Mouse (Mus musculus) hindbrain, embryonic 16.5 days (tissue): Measurements from ENCODE around the gene Arid5b. TPM values are rescaled to one million over a fixed set of nuclear protein-coding genes. Genes with fewer than 3 reads are reported as not detected.

Experiments
- ATAC-seq: fragments of 200-750 bp; cut with Nextera tagmentation; 2 replicates; pipeline ENCODE4 v1.8.0; 2017; ENCODE audit warnings: moderate TSS enrichment, moderate library complexity
- H3K27ac ChIP-seq: fragments of 300-500 bp; sonication (generic); 2 replicates; pipeline ENCODE4 v1.5.1; 2014; ENCODE audit warnings: low read depth, mild to moderate bottlenecking, control low read depth, low read length, moderate library complexity
- H3K27me3 ChIP-seq: fragments of 300-500 bp; sonication (generic); replicated peaks from 2 replicates; pipeline ENCODE4 v1.6.1; 2014; ENCODE audit warnings: low read length; ENCODE audit not compliant: control insufficient read depth, insufficient read depth
- H3K36me3 ChIP-seq: fragments of 300-500 bp; sonication (generic); 2 replicates; pipeline ENCODE4 v1.6.1; 2014; ENCODE audit warnings: mild to moderate bottlenecking, low read length, moderate library complexity, mixed read lengths; ENCODE audit not compliant: control insufficient read depth, insufficient read depth
- H3K4me1 ChIP-seq: fragments of 300-500 bp; sonication (generic); 2 replicates; pipeline ENCODE4 v1.6.1; 2014; ENCODE audit warnings: low read depth, low read length; ENCODE audit not compliant: control insufficient read depth, insufficient read depth
- H3K4me2 ChIP-seq: fragments of 300-500 bp; sonication (generic); 2 replicates; pipeline ENCODE4 v1.6.1; 2014; ENCODE audit warnings: mild to moderate bottlenecking, low read length, control low read depth, moderate library complexity
- H3K4me3 ChIP-seq: fragments of 300-500 bp; sonication (generic); 2 replicates; pipeline ENCODE4 v1.5.1; 2014; ENCODE audit warnings: mild to moderate bottlenecking, low read length, control low read depth, moderate library complexity
- H3K9ac ChIP-seq: fragments of 300-500 bp; sonication (generic); 2 replicates; pipeline ENCODE4 v1.6.1; 2014; ENCODE audit warnings: low read depth, mild to moderate bottlenecking, control low read depth, low read length, moderate library complexity
- H3K9me3 ChIP-seq: fragments of 300-500 bp; sonication (generic); 2 replicates; pipeline ENCODE4 v1.6.1; 2014; ENCODE audit warnings: mild to moderate bottlenecking, low read length, moderate library complexity; ENCODE audit not compliant: control insufficient read depth
- WGBS: fragments of 180-500 bp; shearing (Covaris S2); extraction: QIAGEN DNeasy Blood & Tissue Kit; methylation state at CpG from one replicate; pipeline ENCODE4 v1.1.7; 2014; 5-methylcytosine and 5-hydroxymethylcytosine counted together
- polyA plus RNA-seq: library from polyadenylated mRNA; unstranded; fragments of >200 nt; fragmentation: Nextera tagmentation; extraction: Ambion mirVana; gene quantifications from 2 replicates; pipeline ENCODE4 v1.2.1, GENCODE M21; 2015

Arid5b gene
- polyA plus RNA-seq, 1 experiment from 2014 or later: 16.6 TPM

DNA sequence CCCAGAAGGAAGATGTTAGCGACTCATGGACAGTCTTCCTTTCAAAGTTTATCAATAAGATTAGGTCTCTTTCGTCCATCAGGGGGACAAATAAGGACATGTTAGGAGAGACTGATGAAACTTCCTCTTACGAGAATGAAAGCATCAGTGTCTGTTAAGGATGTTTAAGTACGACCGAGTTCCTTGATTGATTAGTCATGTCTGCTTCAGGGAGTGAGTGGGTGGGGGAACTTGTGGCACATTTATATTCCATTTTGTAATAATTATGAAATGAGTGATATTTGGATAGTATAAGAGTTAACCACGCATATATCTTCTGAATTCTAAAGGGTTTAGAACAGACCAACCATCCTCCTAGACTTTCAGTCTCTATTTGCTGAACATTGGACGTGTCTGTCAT, 22.5 kb upstream of the Arid5b start:
- no peak overlapping the region for H3K4me3 ChIP-seq
- 89% methylated on average over 7 of the region's 7 CpGs for WGBS
- no peaks in the 10 kb centered on the region for H3K4me1 ChIP-seq
- no peaks in the 10 kb centered on the region for H3K27me3 ChIP-seq
- H3K36me3 ChIP-seq: no peaks in the 10 kb centered on the region
- H3K27ac ChIP-seq: no peak overlapping the region
- no peaks in the 10 kb centered on the region for H3K9me3 ChIP-seq
- no peak overlapping the region for H3K9ac ChIP-seq
- ATAC-seq: no peak
- H3K4me2 ChIP-seq: no peak overlapping the region

DNA sequence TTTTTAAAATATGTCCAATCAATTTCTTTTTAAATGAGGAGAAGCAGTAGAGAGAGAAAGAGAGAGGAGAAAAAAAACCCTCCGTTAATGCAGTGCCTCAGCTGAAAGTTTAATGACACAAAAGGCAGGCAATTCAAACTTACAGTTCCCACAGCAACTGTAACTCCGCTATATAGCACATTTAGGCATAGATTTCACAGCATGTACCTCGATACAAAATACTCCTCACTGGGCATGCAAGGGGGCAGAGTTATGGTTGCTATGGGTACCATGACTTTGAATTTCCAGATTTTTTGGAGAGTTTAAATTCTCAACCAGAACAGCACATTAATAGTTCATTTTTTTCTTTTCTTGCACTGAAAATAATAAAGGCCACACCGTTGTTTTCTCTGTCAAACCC, 10.9 kb upstream of the Arid5b start:
- no peak for ATAC-seq
- Histone ChIP-seq H3K27me3 (no peaks in the 10 kb centered on the region), H3K4me3 (no peak overlapping the region), H3K9me3 (peaks cover 3% of the 10 kb centered on the region; the same call in 1 of the 2 replicates), H3K4me2 (no peak overlapping the region), H3K9ac (no peak overlapping the region), H3K27ac (no peak overlapping the region), H3K36me3 (no peaks in the 10 kb centered on the region), H3K4me1 (no peaks in the 10 kb centered on the region)
- 47% methylated on average over 4 of the region's 4 CpGs for WGBS

DNA sequence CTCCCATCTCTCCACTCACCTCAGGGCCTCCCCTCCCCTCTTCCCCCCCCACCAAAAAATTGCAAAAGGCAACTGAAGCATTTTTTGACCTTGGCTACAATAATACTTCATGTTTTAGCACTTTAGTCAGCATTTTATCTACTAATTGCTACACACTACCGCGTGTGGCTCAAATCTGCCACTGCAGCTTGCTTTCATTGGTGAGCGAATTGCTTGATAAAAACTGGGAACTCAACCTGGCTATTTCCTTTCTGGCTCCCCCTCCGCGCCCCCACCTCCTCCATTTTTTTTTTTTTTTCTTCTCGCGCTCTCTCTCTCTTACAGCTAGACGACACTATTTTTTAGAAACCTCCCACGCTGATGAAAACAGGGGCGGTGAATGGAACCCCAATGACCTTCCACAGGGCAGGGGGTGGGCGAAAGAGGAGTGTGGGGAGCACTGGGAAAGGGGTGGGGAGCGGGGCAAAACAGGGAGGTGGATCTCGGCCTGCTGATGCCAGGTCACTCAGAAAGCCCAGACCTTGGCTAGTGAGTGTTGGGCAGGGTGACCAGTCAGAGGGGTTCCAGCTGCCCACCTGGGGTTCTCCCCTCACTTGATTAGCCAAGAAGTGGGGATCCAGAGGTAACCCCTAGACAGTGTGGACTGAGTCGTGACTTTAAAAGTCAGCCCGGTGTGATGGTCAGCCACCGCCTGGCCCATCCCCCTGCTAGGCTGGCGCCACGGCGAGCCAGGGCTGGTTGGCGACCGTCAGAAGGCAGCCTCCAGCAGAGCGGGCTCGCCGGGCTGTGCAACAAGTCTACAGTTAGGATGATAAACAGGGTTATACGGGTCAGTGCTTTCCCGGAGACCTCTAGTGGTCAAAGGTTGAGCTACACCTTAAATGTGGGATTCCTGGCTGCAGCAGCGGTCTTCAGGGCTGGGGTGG, 4.2 kb upstream of the Arid5b start:
- Histone ChIP-seq H3K4me2 (peak overlapping the region; percentile 94), H3K9ac (peak overlapping the region; percentile 59), H3K27me3 (no peaks in the 10 kb centered on the region), H3K36me3 (no peaks in the 10 kb centered on the region), H3K4me1 (peaks cover 20% of the 10 kb centered on the region), H3K27ac (peak overlapping the region; percentile 48), H3K4me3 (peak overlapping the region; percentile 47), H3K9me3 (no peaks in the 10 kb centered on the region)
- ATAC-seq: peak; percentile 76
- WGBS: under 1% methylated on average over 27 of the region's 27 CpGs

DNA sequence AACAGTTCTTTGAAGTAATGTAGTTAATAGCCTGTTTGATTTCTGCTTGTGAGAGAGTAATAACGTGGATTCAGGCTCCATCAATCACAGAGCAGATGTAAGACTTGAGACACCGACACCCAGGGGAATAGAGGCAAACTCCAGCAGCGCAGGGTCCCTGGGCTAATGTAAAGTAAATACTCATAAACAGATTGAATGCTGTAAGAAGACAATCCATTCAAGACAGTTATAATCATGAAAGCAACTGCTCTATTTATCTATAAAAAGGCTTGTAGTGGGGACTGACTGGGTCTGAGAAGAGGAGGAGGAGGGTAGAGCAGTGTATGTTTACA, 3.2 kb upstream of the Arid5b start:
- H3K27ac ChIP-seq: no peak overlapping the region

DNA sequence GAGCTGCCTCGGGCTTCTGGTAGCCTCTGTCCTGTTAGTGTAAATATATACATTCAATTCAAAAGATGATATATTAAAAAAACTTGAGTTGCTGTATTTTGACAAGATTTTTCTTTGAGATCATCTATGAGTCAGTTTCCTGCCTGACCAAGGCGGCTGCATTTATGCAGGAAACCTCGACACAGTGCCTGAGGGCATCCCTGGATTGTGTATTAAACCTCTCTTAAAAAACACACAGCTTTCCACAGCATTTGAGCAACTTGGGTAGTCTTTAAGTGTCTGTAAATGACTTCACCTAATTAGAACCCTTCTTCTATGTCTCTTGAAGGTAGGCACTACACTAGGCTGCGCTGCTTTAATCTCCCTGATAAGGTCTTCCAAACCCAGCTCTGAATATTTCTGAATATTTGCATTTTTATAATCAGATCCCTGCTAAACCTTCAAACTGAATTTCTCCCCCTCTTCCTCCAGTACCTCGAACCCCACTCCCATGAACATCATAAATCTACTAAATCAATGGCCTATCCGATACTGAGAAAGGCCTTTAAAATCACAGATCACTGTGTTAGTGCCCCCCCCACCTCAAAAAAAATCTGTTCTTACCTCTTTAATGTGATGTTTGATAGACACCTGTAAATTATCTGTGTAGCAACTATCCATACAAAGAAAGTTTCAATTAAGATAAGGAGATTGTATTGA, 2.7 kb upstream of the Arid5b start:
- Histone ChIP-seq H3K36me3 (no peaks in the 10 kb centered on the region), H3K27ac (no peak overlapping the region), H3K4me3 (no peak overlapping the region), H3K9me3 (no peaks in the 10 kb centered on the region), H3K27me3 (no peaks in the 10 kb centered on the region), H3K4me2 (no peak overlapping the region; the same call in 1 of the 2 replicates), H3K9ac (no peak overlapping the region), H3K4me1 (peaks cover 20% of the 10 kb centered on the region)
- ATAC-seq: no peak
- 49% methylated on average over 6 of the region's 6 CpGs for WGBS

More for the DNA sequence above, 3.2 kb upstream of the Arid5b start:
- no peak overlapping the region for H3K4me3 ChIP-seq
- no peaks in the 10 kb centered on the region for H3K9me3 ChIP-seq
- no peak for ATAC-seq
- peaks cover 20% of the 10 kb centered on the region for H3K4me1 ChIP-seq
- no peak overlapping the region for H3K9ac ChIP-seq
- WGBS: 25% methylated on average over 3 of the region's 3 CpGs
- H3K36me3 ChIP-seq: no peaks in the 10 kb centered on the region
- no peaks in the 10 kb centered on the region for H3K27me3 ChIP-seq
- H3K4me2 ChIP-seq: no peak overlapping the region

DNA sequence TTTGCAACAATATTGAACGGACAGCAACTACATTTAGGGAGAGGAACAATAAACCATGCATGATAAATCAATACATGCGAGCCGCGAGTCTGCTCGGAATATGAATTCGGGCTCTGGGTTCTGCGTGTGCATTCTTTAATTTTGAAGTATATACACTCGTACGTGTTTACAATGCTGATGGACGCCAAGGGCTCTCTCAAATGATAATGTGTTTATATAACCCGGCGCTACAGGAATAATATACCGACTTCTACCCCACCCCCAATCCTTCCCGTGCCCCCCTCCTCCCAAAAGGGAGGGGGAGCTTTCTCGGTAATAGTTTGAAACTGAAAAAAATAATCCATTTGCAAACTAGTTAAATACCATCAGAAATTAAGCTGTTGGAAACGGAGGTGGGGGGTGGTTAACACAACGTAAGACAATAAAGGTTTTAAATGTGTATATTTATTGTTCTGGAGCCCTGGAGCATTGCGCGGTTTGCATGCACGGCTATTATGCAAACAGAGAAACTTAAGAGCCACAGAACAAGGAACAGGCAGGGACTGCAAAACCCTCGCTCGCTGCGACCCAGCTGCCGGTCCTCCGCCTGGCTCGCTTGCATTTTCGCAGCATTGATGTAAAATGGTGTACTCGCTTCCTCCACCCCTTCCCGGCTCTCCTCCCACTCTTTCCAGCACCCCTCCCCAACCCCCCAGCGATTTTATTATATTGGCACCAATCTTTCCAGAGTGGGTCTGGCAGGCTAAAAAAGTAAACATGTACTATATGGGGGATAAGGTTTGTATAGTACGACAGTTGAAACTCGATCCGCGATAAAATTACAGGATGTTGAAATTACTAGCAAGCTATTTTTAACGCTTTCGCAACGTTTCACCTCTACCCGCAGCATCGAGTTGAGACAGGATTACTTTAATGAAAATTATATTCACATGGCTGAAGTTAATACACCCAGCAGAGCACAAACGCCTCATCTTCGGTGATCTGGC, 1.3 kb upstream of the Arid5b start:
- peak overlapping the region; percentile 91 for H3K27ac ChIP-seq
- under 1% methylated on average over 41 of the region's 41 CpGs for WGBS
- H3K27me3 ChIP-seq: no peaks in the 10 kb centered on the region
- H3K4me1 ChIP-seq: peaks cover 20% of the 10 kb centered on the region
- peak overlapping the region; percentile 81 for H3K4me2 ChIP-seq
- peak overlapping the region; percentile 51 for H3K9ac ChIP-seq
- peak; percentile 19; the same call in 1 of the 2 replicates for ATAC-seq
- H3K9me3 ChIP-seq: no peaks in the 10 kb centered on the region
- H3K36me3 ChIP-seq: no peaks in the 10 kb centered on the region
- H3K4me3 ChIP-seq: peak overlapping the region; percentile 62

DNA sequence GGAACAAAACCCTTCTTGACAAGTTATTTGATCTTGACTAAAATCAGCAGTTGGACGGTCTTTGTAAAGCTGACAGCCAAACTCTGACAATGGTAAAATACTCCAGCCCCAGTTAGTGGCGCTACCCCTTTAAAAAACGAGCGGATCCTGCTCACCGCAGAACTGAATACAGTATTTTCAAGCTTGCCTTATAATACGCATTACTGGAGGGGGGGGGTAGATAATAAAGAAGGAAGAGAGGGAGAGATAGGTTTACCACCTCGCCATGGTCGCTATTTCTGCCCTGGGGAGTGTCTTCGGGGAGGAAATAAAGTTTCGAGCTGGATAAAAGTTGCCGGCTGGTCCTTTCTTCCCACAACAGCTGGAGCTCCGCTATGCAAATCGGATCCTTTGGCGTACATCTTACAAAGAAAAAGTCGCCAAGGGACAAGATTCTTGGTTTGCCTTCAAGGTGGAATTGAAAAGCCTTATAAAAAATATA, 829 bp downstream of the Arid5b start:
- peak overlapping the region; percentile 62 for H3K4me3 ChIP-seq
- no peaks in the 10 kb centered on the region for H3K9me3 ChIP-seq
- peaks cover 13% of the 10 kb centered on the region for H3K4me1 ChIP-seq
- peak overlapping the region; percentile 54 for H3K9ac ChIP-seq
- under 1% methylated on average over 15 of the region's 15 CpGs for WGBS
- H3K4me2 ChIP-seq: peak overlapping the region; percentile 81
- no peaks in the 10 kb centered on the region for H3K27me3 ChIP-seq
- H3K36me3 ChIP-seq: no peaks in the 10 kb centered on the region
- H3K27ac ChIP-seq: peak overlapping the region; percentile 75
- no peak; the same call in 1 of the 2 replicates for ATAC-seq

DNA sequence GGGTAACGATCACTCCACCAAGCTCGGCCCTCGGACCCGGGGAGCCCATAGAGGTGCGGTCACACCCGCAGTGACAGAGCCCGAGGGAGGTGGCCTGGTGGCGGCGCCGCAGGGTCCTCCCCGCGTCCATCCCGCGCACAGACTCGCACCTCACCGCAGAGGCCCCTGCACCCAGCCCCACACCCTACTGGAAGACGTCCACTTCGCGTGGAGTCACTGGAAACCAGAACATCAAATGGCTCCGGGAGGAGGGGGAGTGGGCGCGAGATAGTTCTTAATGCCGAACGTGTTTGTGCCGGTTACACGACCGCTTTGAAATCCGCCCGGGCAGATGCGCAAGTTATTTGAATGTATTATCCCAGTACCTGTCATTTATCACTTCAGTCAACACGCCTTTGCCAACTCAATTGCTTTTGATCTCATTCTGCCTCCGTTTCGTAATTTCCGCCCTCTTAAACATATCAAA, 1.5 kb downstream of the Arid5b start:
- H3K4me2 ChIP-seq: peak overlapping the region; percentile 81
- no peaks in the 10 kb centered on the region for H3K27me3 ChIP-seq
- H3K36me3 ChIP-seq: no peaks in the 10 kb centered on the region
- peak; percentile 37 for ATAC-seq
- H3K9ac ChIP-seq: peak overlapping the region; percentile 76
- H3K27ac ChIP-seq: peak overlapping the region; percentile 85
- H3K4me1 ChIP-seq: peaks cover 6% of the 10 kb centered on the region
- peak overlapping the region; percentile 62 for H3K4me3 ChIP-seq
- WGBS: under 1% methylated on average over 23 of the region's 34 CpGs
- no peaks in the 10 kb centered on the region for H3K9me3 ChIP-seq
